Mouse (Mus musculus): ENCODE data around the gene Ezr. TPM values are rescaled to one million over a fixed set of nuclear protein-coding genes. Genes with fewer than 3 reads are reported as not detected.

Gene Ezr
- polyA plus RNA-seq, 1 experiment: 168 TPM

GRCm38 (mm10) chr17:6776123-6776522 is 6.5 kb downstream of the Ezr start:
- Histone ChIP-seq H3K9me3 (replicated peaks; ENCODE audit: control insufficient read depth, insufficient read depth, low read length, poor library complexity, severe bottlenecking) (no peaks in the 10 kb centered on the region), H3K9ac (ENCODE audit: low read depth, poor library complexity, severe bottlenecking) (peak overlapping the region; percentile 58), H3K27me3 (ENCODE audit: control insufficient read depth, insufficient read depth, low read length, poor library complexity, severe bottlenecking) (no peaks in the 10 kb centered on the region), H3K27ac (ENCODE audit: insufficient read depth, low read length) (peak overlapping the region; percentile 92), H3K4me3 (ENCODE audit: low read depth, low read length) (no peak overlapping the region), H3K4me1 (ENCODE audit: control insufficient read depth, insufficient read depth, low read length) (peaks cover 13% of the 10 kb centered on the region), H3K36me3 (ENCODE audit: control insufficient read depth, insufficient read depth, low read length, poor library complexity, severe bottlenecking) (no peaks in the 10 kb centered on the region)
- TF ChIP-seq CTCF (IDR thresholded peaks at IDR 0.05; ENCODE audit: low read depth, low read length) (no peak), POLR2A (IDR thresholded peaks at IDR 0.05; ENCODE audit: insufficient read depth, low read length) (no peak), EP300 (IDR thresholded peaks at IDR 0.05; ENCODE audit: insufficient read depth, low read depth, low read length) (no peak)

- peaks cover 13% of the 10 kb centered on the region for H3K4me1 ChIP-seq (ENCODE audit: control insufficient read depth, insufficient read depth, low read length)
- H3K27ac ChIP-seq (ENCODE audit: insufficient read depth, low read length): peak overlapping the region; percentile 92
- no peak overlapping the region for H3K4me3 ChIP-seq (ENCODE audit: low read depth, low read length)
- no peaks in the 10 kb centered on the region for H3K9me3 ChIP-seq (replicated peaks; ENCODE audit: control insufficient read depth, insufficient read depth, low read length, poor library complexity, severe bottlenecking)
- 0 out of 2 replicates have a peak overlapping the region, but pooled peaks have one; percentile 58 for H3K9ac ChIP-seq (ENCODE audit: low read depth, poor library complexity, severe bottlenecking)
- TF ChIP-seq POLR2A (IDR thresholded peaks at IDR 0.05; ENCODE audit: insufficient read depth, low read length) (no peak), EP300 (IDR thresholded peaks at IDR 0.05; ENCODE audit: insufficient read depth, low read depth, low read length) (no peak), CTCF (IDR thresholded peaks at IDR 0.05; ENCODE audit: low read depth, low read length) (no peak)
- no peaks in the 10 kb centered on the region for H3K27me3 ChIP-seq (ENCODE audit: control insufficient read depth, insufficient read depth, low read length, poor library complexity, severe bottlenecking)
- no peaks in the 10 kb centered on the region for H3K36me3 ChIP-seq (ENCODE audit: control insufficient read depth, insufficient read depth, low read length, poor library complexity, severe bottlenecking)
Measured at GRCm38 (mm10) chr17:6775671-6776070, 6.9 kb downstream of the Ezr start.

- Histone ChIP-seq H3K4me3 (ENCODE audit: low read depth, low read length) (no peak overlapping the region), H3K4me1 (ENCODE audit: control insufficient read depth, insufficient read depth, low read length) (peaks cover 13% of the 10 kb centered on the region), H3K27me3 (ENCODE audit: control insufficient read depth, insufficient read depth, low read length, poor library complexity, severe bottlenecking) (no peaks in the 10 kb centered on the region), H3K27ac (ENCODE audit: insufficient read depth, low read length) (no peak overlapping the region), H3K9ac (ENCODE audit: low read depth, poor library complexity, severe bottlenecking) (no peak overlapping the region), H3K36me3 (ENCODE audit: control insufficient read depth, insufficient read depth, low read length, poor library complexity, severe bottlenecking) (no peaks in the 10 kb centered on the region), H3K9me3 (replicated peaks; ENCODE audit: control insufficient read depth, insufficient read depth, low read length, poor library complexity, severe bottlenecking) (no peaks in the 10 kb centered on the region)
- TF ChIP-seq CTCF (IDR thresholded peaks at IDR 0.05; ENCODE audit: low read depth, low read length) (no peak), EP300 (IDR thresholded peaks at IDR 0.05; ENCODE audit: insufficient read depth, low read depth, low read length) (no peak), POLR2A (IDR thresholded peaks at IDR 0.05; ENCODE audit: insufficient read depth, low read length) (no peak)
Measured at GRCm38 (mm10) chr17:6775221-6775620, 7.4 kb downstream of the Ezr start.

GRCm38 (mm10) chr17:6773249-6773966 is 9.2 kb downstream of the Ezr start:
- no peak overlapping the region for H3K9ac ChIP-seq (ENCODE audit: low read depth, poor library complexity, severe bottlenecking)
- H3K4me1 ChIP-seq (ENCODE audit: control insufficient read depth, insufficient read depth, low read length): peaks cover 18% of the 10 kb centered on the region
- H3K27me3 ChIP-seq (ENCODE audit: control insufficient read depth, insufficient read depth, low read length, poor library complexity, severe bottlenecking): no peaks in the 10 kb centered on the region
- no peak for TF ChIP-seq EP300 (IDR thresholded peaks at IDR 0.05; ENCODE audit: insufficient read depth, low read depth, low read length)
- TF ChIP-seq CTCF (IDR thresholded peaks at IDR 0.05; ENCODE audit: low read depth, low read length): no peak
- no peak for TF ChIP-seq POLR2A (IDR thresholded peaks at IDR 0.05; ENCODE audit: insufficient read depth, low read length)
- H3K4me3 ChIP-seq (ENCODE audit: low read depth, low read length): no peak overlapping the region
- no peaks in the 10 kb centered on the region for H3K9me3 ChIP-seq (replicated peaks; ENCODE audit: control insufficient read depth, insufficient read depth, low read length, poor library complexity, severe bottlenecking)
- peaks cover 3% of the 10 kb centered on the region; the same call in 1 of the 2 replicates for H3K36me3 ChIP-seq (ENCODE audit: control insufficient read depth, insufficient read depth, low read length, poor library complexity, severe bottlenecking)
- H3K27ac ChIP-seq (ENCODE audit: insufficient read depth, low read length): no peak overlapping the region

- peaks cover 18% of the 10 kb centered on the region for H3K4me1 ChIP-seq (ENCODE audit: control insufficient read depth, insufficient read depth, low read length)
- H3K4me3 ChIP-seq (ENCODE audit: low read depth, low read length): no peak overlapping the region
- H3K36me3 ChIP-seq (ENCODE audit: control insufficient read depth, insufficient read depth, low read length, poor library complexity, severe bottlenecking): peaks cover 3% of the 10 kb centered on the region; the same call in 1 of the 2 replicates
- no peaks in the 10 kb centered on the region for H3K27me3 ChIP-seq (ENCODE audit: control insufficient read depth, insufficient read depth, low read length, poor library complexity, severe bottlenecking)
- no peaks in the 10 kb centered on the region for H3K9me3 ChIP-seq (replicated peaks; ENCODE audit: control insufficient read depth, insufficient read depth, low read length, poor library complexity, severe bottlenecking)
- 0 out of 2 replicates have a peak overlapping the region, but pooled peaks have one; percentile 24 for H3K9ac ChIP-seq (ENCODE audit: low read depth, poor library complexity, severe bottlenecking)
- TF ChIP-seq POLR2A (IDR thresholded peaks at IDR 0.05; ENCODE audit: insufficient read depth, low read length) (no peak), CTCF (IDR thresholded peaks at IDR 0.05; ENCODE audit: low read depth, low read length) (no peak), EP300 (IDR thresholded peaks at IDR 0.05; ENCODE audit: insufficient read depth, low read depth, low read length) (no peak)
- peak overlapping the region; percentile 10; the same call in 1 of the 2 replicates for H3K27ac ChIP-seq (ENCODE audit: insufficient read depth, low read length)
Measured at GRCm38 (mm10) chr17:6772490-6772773, 10.2 kb downstream of the Ezr start.

All from ES-Bruce4 (cell line).